17 mouse cellular contexts compared by ENCODE assay signal in genomic region chr6:77511805-77512204, GRCm38 (mm10).
DNase-seq lines count a peak whose midpoint lies in the region; ATAC-seq lines count a peak whose summit lies in the region.
"Had no signal": no experiment of that assay in that cellular context is flagged by ENCODE, and none has a peak within 500 bp of the region (broad histone marks: within the 10 kb centered on the region; RNA-seq: fewer than 3 reads in every experiment).

No protein-coding gene starts in this region.

- H3K4me3 ChIP-seq in midbrain, embryonic 14.5 days (replicated peaks; ENCODE audit: low read depth, low read length) = no peak overlapping the region
- H3K4me3 ChIP-seq in midbrain, embryonic 11.5 days (ENCODE audit: low read depth, low read length) = no peak overlapping the region
- H3K4me3 ChIP-seq: heart, adult 2 months had no signal

- H3K36me3 ChIP-seq in midbrain, embryonic 14.5 days (ENCODE audit: control insufficient read depth, insufficient read depth, low read length) = no peaks in the 10 kb centered on the region
- H3K36me3 ChIP-seq in midbrain, embryonic 11.5 days (ENCODE audit: control insufficient read depth, insufficient read depth, low read length) = no peaks in the 10 kb centered on the region

- 0 out of 2 replicates have a peak, but pooled peaks have one; percentile 32 for ATAC-seq in frontal cortex, adult (ENCODE audit: low TSS enrichment)
- ATAC-seq in midbrain, embryonic 14.5 days (ENCODE audit: low FRiP score, low TSS enrichment) = no peak
- no peak for ATAC-seq in midbrain, embryonic 11.5 days (ENCODE audit: low FRiP score)
- ATAC-seq: inflammation-experienced regulatory T-cells, adult 6 months had no signal

- no peak overlapping the region for H3K4me2 ChIP-seq in midbrain, embryonic 14.5 days (ENCODE audit: low read length)
- no peak overlapping the region for H3K4me2 ChIP-seq in midbrain, embryonic 11.5 days

- DNase-seq in frontal cortex, postnatal 14 days (ENCODE audit: low spot score in 2 of 2) = no peak
- DNase-seq in midbrain, embryonic 14.5 days = peak; percentile 39
- DNase-seq in midbrain, embryonic 11.5 days (ENCODE audit: low spot score, missing footprints) = no peak
- peak; percentile 15 for DNase-seq in mesoderm, embryonic 11.5 days (ENCODE audit: low read depth, low spot score)
- no peak for DNase-seq in cerebellum, postnatal 36 days
- DNase-seq in adrenal gland, postnatal 10 days = no peak
- DNase-seq: adrenal gland, adult 2 months; cerebellum, adult 8-10 months; gastrocnemius, postnatal 10 days; heart, adult 2 months; kidney, postnatal 36 days; lung, adult 2 months; right cerebral cortex, postnatal 4 days; thymus, adult 18-20 months had no signal

- H3K27me3 ChIP-seq in midbrain, embryonic 14.5 days (ENCODE audit: control insufficient read depth, insufficient read depth, low read length) = no peaks in the 10 kb centered on the region
- H3K27me3 ChIP-seq in midbrain, embryonic 11.5 days (ENCODE audit: control insufficient read depth, insufficient read depth, low read length) = no peaks in the 10 kb centered on the region

- 6% methylated on average over 5 of the region's 5 CpGs for WGBS in midbrain, embryonic 14.5 days
- WGBS in midbrain, embryonic 11.5 days = 3% methylated on average over 5 of the region's 5 CpGs

- H3K27ac ChIP-seq in midbrain, embryonic 14.5 days (replicated peaks; ENCODE audit: low read depth, low read length) = no peak overlapping the region; the same call in 1 of the 2 replicates
- no peak overlapping the region for H3K27ac ChIP-seq in midbrain, embryonic 11.5 days (ENCODE audit: low read depth, low read length)
- H3K27ac ChIP-seq: heart, adult 2 months; macrophage had no signal

- H3K4me1 ChIP-seq in midbrain, embryonic 14.5 days (ENCODE audit: control insufficient read depth, insufficient read depth, low read length) = peaks cover 12% of the 10 kb centered on the region
- no peaks in the 10 kb centered on the region for H3K4me1 ChIP-seq in midbrain, embryonic 11.5 days (ENCODE audit: control insufficient read depth, insufficient read depth, low read length)

- H3K9ac ChIP-seq in midbrain, embryonic 14.5 days (replicated peaks; ENCODE audit: low read length) = no peak overlapping the region
- H3K9ac ChIP-seq in midbrain, embryonic 11.5 days (ENCODE audit: low read length) = no peak overlapping the region

- H3K9me3 ChIP-seq in midbrain, embryonic 14.5 days (ENCODE audit: control insufficient read depth, low read length) = no peaks in the 10 kb centered on the region
- no peaks in the 10 kb centered on the region for H3K9me3 ChIP-seq in midbrain, embryonic 11.5 days (ENCODE audit: control insufficient read depth, low read length)

Comparison
In these comparisons a context has a peak if more than half of its experiments do, and no peak if none do; other contexts are left out.
1. DNase-seq: peak in midbrain, embryonic 14.5 days (single experiment) and mesoderm, embryonic 11.5 days (single experiment); none in frontal cortex, postnatal 14 days (0 of 2), midbrain, embryonic 11.5 days (single experiment), cerebellum, postnatal 36 days (0 of 2) and adrenal gland, postnatal 10 days (single experiment).